Mouse (Mus musculus): ENCODE data around the gene 2900011O08Rik. TPM values are rescaled to one million over a fixed set of nuclear protein-coding genes. Genes with fewer than 3 reads are reported as not detected.
A peak's percentile ranks its signal among the peaks of the same experiment; 100 is the strongest.

The 2900011O08Rik gene
- polyA plus RNA-seq, 1 experiment = 162 TPM

DNA sequence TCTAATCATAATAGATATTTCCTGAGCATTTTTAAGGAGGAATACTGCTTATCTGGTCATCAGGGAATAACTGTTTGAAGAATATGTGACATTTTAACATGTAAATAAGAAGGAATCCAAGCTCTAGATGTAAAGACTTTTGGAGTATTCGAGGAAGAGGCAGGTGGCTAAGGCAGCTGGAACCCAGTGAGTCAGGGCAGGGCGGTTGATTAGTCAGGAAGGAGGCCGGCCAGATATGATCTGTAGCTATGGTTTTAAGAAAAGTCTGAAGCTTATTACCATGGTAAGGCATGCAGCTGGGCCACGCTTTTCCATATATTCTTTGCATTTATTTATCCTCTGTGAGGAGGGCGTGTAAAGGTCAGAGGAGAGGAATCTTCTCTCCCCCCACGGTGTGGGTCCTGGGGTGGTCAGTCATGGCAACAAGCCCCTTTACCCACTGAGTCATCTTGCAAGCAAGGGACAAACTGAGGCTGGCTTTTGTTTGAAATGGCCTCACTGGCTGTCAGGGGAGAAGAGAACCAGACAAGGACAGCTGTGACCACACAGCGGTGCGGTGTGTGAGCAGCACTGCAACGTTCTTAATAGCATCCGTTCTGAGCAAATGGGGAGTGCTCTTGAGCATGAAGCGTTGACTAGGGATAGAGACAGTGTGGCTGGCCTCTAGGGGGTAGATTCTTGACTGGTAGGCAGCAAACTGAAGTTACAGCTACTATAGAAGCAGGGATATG is 6.3 kb downstream of the 2900011O08Rik start:
- H3K4me3 ChIP-seq (replicated peaks; ENCODE audit: insufficient read depth, low read depth, low read length) = no peak overlapping the region
- peaks cover 3% of the 10 kb centered on the region; the same call in 1 of the 2 replicates for H3K4me1 ChIP-seq (ENCODE audit: control insufficient read depth, insufficient read depth, low read length)
- TF ChIP-seq POLR2A (IDR thresholded peaks at IDR 0.05; ENCODE audit: borderline replicate concordance, insufficient read depth, low read length) = no peak
- TF ChIP-seq CTCF (IDR thresholded peaks at IDR 0.05; ENCODE audit: borderline replicate concordance, insufficient read depth, low read depth, low read length) = no peak
- WGBS = 77% methylated on average over 11 of the region's 11 CpGs
- no peaks in the 10 kb centered on the region for H3K27me3 ChIP-seq (ENCODE audit: control insufficient read depth, insufficient read depth, low read length)
- no peak for DNase-seq
- H3K27ac ChIP-seq (ENCODE audit: insufficient read depth, low read length) = no peak overlapping the region

DNA sequence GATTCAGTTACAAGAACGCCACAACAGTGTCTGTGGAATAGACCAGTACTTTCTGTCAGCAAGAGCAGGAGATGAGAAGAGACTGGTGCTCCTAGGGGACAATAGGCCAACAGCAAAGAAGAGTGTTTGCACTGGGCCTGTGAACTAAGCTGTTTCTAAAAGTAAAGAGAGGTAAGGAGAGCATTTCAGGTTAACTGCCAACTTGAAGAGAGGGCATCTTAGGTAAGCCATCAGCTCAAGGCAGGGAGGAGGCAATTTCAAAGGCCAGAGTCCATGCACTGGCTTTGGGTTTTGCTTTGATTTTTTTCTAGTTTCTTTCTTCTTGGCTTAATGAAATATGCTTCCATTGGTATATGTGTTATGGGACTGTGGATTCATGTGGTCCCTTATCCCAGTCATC is 7.7 kb downstream of the 2900011O08Rik start:
- H3K4me1 ChIP-seq (ENCODE audit: control insufficient read depth, insufficient read depth, low read length) = no peaks in the 10 kb centered on the region
- H3K4me3 ChIP-seq (replicated peaks; ENCODE audit: insufficient read depth, low read depth, low read length) = no peak overlapping the region
- H3K27me3 ChIP-seq (ENCODE audit: control insufficient read depth, insufficient read depth, low read length) = no peaks in the 10 kb centered on the region
- TF ChIP-seq CTCF (IDR thresholded peaks at IDR 0.05; ENCODE audit: borderline replicate concordance, insufficient read depth, low read depth, low read length) (no peak), POLR2A (IDR thresholded peaks at IDR 0.05; ENCODE audit: borderline replicate concordance, insufficient read depth, low read length) (no peak)
- DNase-seq = no peak
- no peak overlapping the region for H3K27ac ChIP-seq (ENCODE audit: insufficient read depth, low read length)
- 100% methylated on average over 1 of the region's 1 CpGs for WGBS

- Histone ChIP-seq H3K27ac (ENCODE audit: insufficient read depth, low read length) (no peak overlapping the region), H3K4me1 (ENCODE audit: control insufficient read depth, insufficient read depth, low read length) (no peaks in the 10 kb centered on the region), H3K27me3 (ENCODE audit: control insufficient read depth, insufficient read depth, low read length) (no peaks in the 10 kb centered on the region), H3K4me3 (replicated peaks; ENCODE audit: insufficient read depth, low read depth, low read length) (no peak overlapping the region)
- TF ChIP-seq CTCF (IDR thresholded peaks at IDR 0.05; ENCODE audit: borderline replicate concordance, insufficient read depth, low read depth, low read length) (no peak), POLR2A (IDR thresholded peaks at IDR 0.05; ENCODE audit: borderline replicate concordance, insufficient read depth, low read length) (no peak)
- 79% methylated on average over 1 of the region's 1 CpGs for WGBS
- no peak for DNase-seq
Observed at GRCm38 (mm10) chr16:13994502-13994901, 8.1 kb downstream of the 2900011O08Rik start.

- WGBS = 59% methylated on average over 8 of the region's 8 CpGs
- no peaks in the 10 kb centered on the region for H3K27me3 ChIP-seq (ENCODE audit: control insufficient read depth, insufficient read depth, low read length)
- no peak overlapping the region for H3K27ac ChIP-seq (ENCODE audit: insufficient read depth, low read length)
- no peak for DNase-seq
- H3K4me1 ChIP-seq (ENCODE audit: control insufficient read depth, insufficient read depth, low read length) = no peaks in the 10 kb centered on the region; the same call in 1 of the 2 replicates
- H3K4me3 ChIP-seq (replicated peaks; ENCODE audit: insufficient read depth, low read depth, low read length) = no peak overlapping the region
- no peak for TF ChIP-seq POLR2A (IDR thresholded peaks at IDR 0.05; ENCODE audit: borderline replicate concordance, insufficient read depth, low read length)
- TF ChIP-seq CTCF (IDR thresholded peaks at IDR 0.05; ENCODE audit: borderline replicate concordance, insufficient read depth, low read depth, low read length) = no peak
Observed at GRCm38 (mm10) chr16:14003386-14004130, 17.2 kb downstream of the 2900011O08Rik start.

DNA sequence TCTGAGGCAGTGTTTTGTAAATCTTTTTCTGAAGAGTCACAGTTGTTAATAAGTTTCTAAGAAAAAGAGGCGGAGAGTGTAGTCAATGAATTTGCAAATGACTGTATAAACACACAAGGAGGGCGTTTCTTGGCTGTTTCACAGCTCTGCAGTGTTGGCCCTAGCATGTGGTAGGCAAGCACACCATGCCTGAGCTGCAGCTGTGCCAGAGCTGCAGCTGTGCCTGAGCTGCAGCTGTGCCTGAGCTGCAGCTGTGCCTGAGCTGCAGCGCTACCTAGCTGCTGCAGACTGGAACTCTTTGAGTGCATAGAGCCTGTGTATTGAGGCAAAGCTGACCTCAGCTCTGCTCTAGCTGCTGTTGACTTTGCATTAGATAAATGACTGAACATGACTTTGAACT is 17.8 kb downstream of the 2900011O08Rik start:
- Histone ChIP-seq H3K4me1 (ENCODE audit: control insufficient read depth, insufficient read depth, low read length) (no peaks in the 10 kb centered on the region; the same call in 1 of the 2 replicates), H3K27me3 (ENCODE audit: control insufficient read depth, insufficient read depth, low read length) (no peaks in the 10 kb centered on the region), H3K27ac (ENCODE audit: insufficient read depth, low read length) (no peak overlapping the region), H3K4me3 (replicated peaks; ENCODE audit: insufficient read depth, low read depth, low read length) (no peak overlapping the region)
- no peak for TF ChIP-seq POLR2A (IDR thresholded peaks at IDR 0.05; ENCODE audit: borderline replicate concordance, insufficient read depth, low read length)
- TF ChIP-seq CTCF (IDR thresholded peaks at IDR 0.05; ENCODE audit: borderline replicate concordance, insufficient read depth, low read depth, low read length) = no peak
- WGBS = 48% methylated on average over 3 of the region's 3 CpGs
- no peak for DNase-seq

DNA sequence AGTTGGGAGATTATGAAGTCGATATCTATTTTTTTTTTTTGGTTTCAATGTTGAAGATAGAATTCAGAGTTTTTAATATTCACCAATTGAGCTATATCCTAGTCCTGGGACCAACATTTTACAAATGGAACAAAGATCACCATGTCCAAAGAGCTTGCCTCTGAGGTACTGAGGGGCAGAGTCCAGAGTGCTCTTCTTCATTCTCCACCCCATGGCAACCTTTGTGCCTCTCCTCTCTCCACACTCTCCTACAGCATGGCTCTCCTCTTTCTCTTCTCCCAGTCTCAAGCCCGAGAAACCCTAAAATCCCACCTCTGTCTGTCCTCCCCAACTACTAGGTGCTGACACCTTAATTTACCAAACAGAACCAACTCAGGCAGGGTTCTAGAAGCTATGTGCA is 18.3 kb downstream of the 2900011O08Rik start:
- no peaks in the 10 kb centered on the region for H3K27me3 ChIP-seq (ENCODE audit: control insufficient read depth, insufficient read depth, low read length)
- DNase-seq = no peak
- TF ChIP-seq CTCF (IDR thresholded peaks at IDR 0.05; ENCODE audit: borderline replicate concordance, insufficient read depth, low read depth, low read length) (no peak), POLR2A (IDR thresholded peaks at IDR 0.05; ENCODE audit: borderline replicate concordance, insufficient read depth, low read length) (no peak)
- no peaks in the 10 kb centered on the region; the same call in 1 of the 2 replicates for H3K4me1 ChIP-seq (ENCODE audit: control insufficient read depth, insufficient read depth, low read length)
- WGBS = 94% methylated on average over 2 of the region's 2 CpGs
- no peak overlapping the region for H3K27ac ChIP-seq (ENCODE audit: insufficient read depth, low read length)
- H3K4me3 ChIP-seq (replicated peaks; ENCODE audit: insufficient read depth, low read depth, low read length) = no peak overlapping the region

- H3K4me1 ChIP-seq (ENCODE audit: control insufficient read depth, insufficient read depth, low read length) = no peaks in the 10 kb centered on the region; the same call in 1 of the 2 replicates
- no peak overlapping the region for H3K27ac ChIP-seq (ENCODE audit: insufficient read depth, low read length)
- no peak for TF ChIP-seq POLR2A (IDR thresholded peaks at IDR 0.05; ENCODE audit: borderline replicate concordance, insufficient read depth, low read length)
- no peak for TF ChIP-seq CTCF (IDR thresholded peaks at IDR 0.05; ENCODE audit: borderline replicate concordance, insufficient read depth, low read depth, low read length)
- no peaks in the 10 kb centered on the region for H3K27me3 ChIP-seq (ENCODE audit: control insufficient read depth, insufficient read depth, low read length)
- H3K4me3 ChIP-seq (replicated peaks; ENCODE audit: insufficient read depth, low read depth, low read length) = no peak overlapping the region
- 46% methylated on average over 4 of the region's 4 CpGs for WGBS
- peak in 1 of 2 experiments; percentile 17 for DNase-seq
Observed at GRCm38 (mm10) chr16:14005266-14005665, 18.9 kb downstream of the 2900011O08Rik start.
